Mouse (Mus musculus) forebrain, embryonic 10.5 days (tissue): ENCODE results near the gene Vdr. TPM values are rescaled to one million over a fixed set of nuclear protein-coding genes. Genes with fewer than 3 reads are reported as not detected.

ENCODE experiments used
- DNase-seq: peaks from one replicate; pipeline ENCODE4 v3.0.0-alpha.2; 2017; ENCODE audit warnings: low spot score; ENCODE audit errors: extremely low spot score
- H3K27ac ChIP-seq: fragments of 300-500 bp; sonication (generic); 2 replicates; pipeline ENCODE4 v1.5.1; 2016; ENCODE audit warnings: mild to moderate bottlenecking
- H3K27me3 ChIP-seq: fragments of 300-500 bp; sonication (generic); 2 replicates; pipeline ENCODE4 v1.6.1; 2016; ENCODE audit warnings: mild to moderate bottlenecking; ENCODE audit not compliant: poor library complexity, severe bottlenecking
- H3K36me3 ChIP-seq: fragments of 300-500 bp; sonication (generic); replicated peaks from 2 replicates; pipeline ENCODE4 v1.6.1; 2016; ENCODE audit warnings: mild to moderate bottlenecking, moderate library complexity
- H3K4me1 ChIP-seq: fragments of 300-500 bp; sonication (generic); 2 replicates; pipeline ENCODE4 v1.6.1; 2016
- H3K4me3 ChIP-seq: fragments of 300-500 bp; sonication (generic); 2 replicates; pipeline ENCODE4 v1.5.1; 2016; ENCODE audit warnings: mild to moderate bottlenecking, moderate library complexity
- H3K9me3 ChIP-seq: fragments of 300-500 bp; sonication (generic); 2 replicates; pipeline ENCODE4 v1.6.1; 2016; ENCODE audit warnings: mild to moderate bottlenecking, moderate library complexity
- WGBS: fragments of 180-500 bp; shearing (Covaris S2); methylation state at CpG from one replicate; pipeline ENCODE4 v1.1.7; 2016; 5-methylcytosine and 5-hydroxymethylcytosine counted together
- polyA plus RNA-seq: library from polyadenylated mRNA; unstranded; fragments of >200 nt; fragmentation: Nextera tagmentation; extraction: Ambion mirVana; gene quantifications from 2 replicates; pipeline ENCODE4 v1.2.1, GENCODE M21; 2016

Gene Vdr
- polyA plus RNA-seq, 1 experiment from 2014 or later: 0.67 TPM

- Histone ChIP-seq H3K27me3 (no peaks in the 10 kb centered on the region), H3K27ac (0 out of 2 replicates have a peak overlapping the region, but pooled peaks have one; percentile 40), H3K36me3 (no peaks in the 10 kb centered on the region), H3K9me3 (no peaks in the 10 kb centered on the region), H3K4me3 (no peak overlapping the region), H3K4me1 (peaks cover 10% of the 10 kb centered on the region; the same call in 1 of the 2 replicates)
- no peak for DNase-seq
- 88% methylated on average over 12 of the region's 12 CpGs for WGBS
Observed at GRCm38 (mm10) chr15:97895847-97896246, 14.6 kb downstream of the Vdr start.

- H3K4me3 ChIP-seq: no peak overlapping the region
- H3K9me3 ChIP-seq: no peaks in the 10 kb centered on the region
- no peaks in the 10 kb centered on the region for H3K27me3 ChIP-seq
- 0 out of 2 replicates have a peak, but pooled peaks cover 11% of the 10 kb centered on the region for H3K4me1 ChIP-seq
- 77% methylated on average over 8 of the region's 8 CpGs for WGBS
- no peak overlapping the region for H3K27ac ChIP-seq
- no peaks in the 10 kb centered on the region for H3K36me3 ChIP-seq
- DNase-seq: no peak
Observed at GRCm38 (mm10) chr15:97892506-97892905, 17.9 kb downstream of the Vdr start.

- Histone ChIP-seq H3K27ac (no peak overlapping the region), H3K4me3 (no peak overlapping the region), H3K36me3 (no peaks in the 10 kb centered on the region), H3K9me3 (no peaks in the 10 kb centered on the region), H3K4me1 (0 out of 2 replicates have a peak, but pooled peaks cover 6% of the 10 kb centered on the region), H3K27me3 (no peaks in the 10 kb centered on the region)
- DNase-seq: no peak
- WGBS: 94% methylated on average over 10 of the region's 10 CpGs
Observed at GRCm38 (mm10) chr15:97890450-97890849, 20.0 kb downstream of the Vdr start.

GRCm38 (mm10) chr15:97890017-97890416, 20.4 kb downstream of the Vdr start:
- H3K27ac ChIP-seq: no peak overlapping the region
- no peaks in the 10 kb centered on the region for H3K9me3 ChIP-seq
- no peak overlapping the region for H3K4me3 ChIP-seq
- no peak for DNase-seq
- H3K27me3 ChIP-seq: no peaks in the 10 kb centered on the region
- H3K36me3 ChIP-seq: no peaks in the 10 kb centered on the region
- 72% methylated on average over 11 of the region's 11 CpGs for WGBS
- H3K4me1 ChIP-seq: 0 out of 2 replicates have a peak, but pooled peaks cover 6% of the 10 kb centered on the region

- Histone ChIP-seq H3K36me3 (no peaks in the 10 kb centered on the region), H3K4me1 (0 out of 2 replicates have a peak, but pooled peaks cover 6% of the 10 kb centered on the region), H3K27ac (no peak overlapping the region), H3K27me3 (no peaks in the 10 kb centered on the region), H3K4me3 (no peak overlapping the region), H3K9me3 (no peaks in the 10 kb centered on the region)
- 85% methylated on average over 10 of the region's 10 CpGs for WGBS
- DNase-seq: no peak
Observed at GRCm38 (mm10) chr15:97887541-97888016, 22.9 kb downstream of the Vdr start.

- DNase-seq: no peak
- Histone ChIP-seq H3K4me3 (no peak overlapping the region), H3K4me1 (no peaks in the 10 kb centered on the region), H3K9me3 (no peaks in the 10 kb centered on the region), H3K27me3 (no peaks in the 10 kb centered on the region), H3K27ac (no peak overlapping the region), H3K36me3 (no peaks in the 10 kb centered on the region)
- 93% methylated on average over 8 of the region's 8 CpGs for whole genome bisulfite sequencing
Observed at GRCm38 (mm10) chr15:97881423-97881822, 29.0 kb downstream of the Vdr start.

GRCm38 (mm10) chr15:97880441-97880840, 30.0 kb downstream of the Vdr start:
- DNase-seq: no peak
- Histone ChIP-seq H3K27me3 (no peaks in the 10 kb centered on the region), H3K4me3 (no peak overlapping the region), H3K4me1 (no peaks in the 10 kb centered on the region), H3K9me3 (no peaks in the 10 kb centered on the region), H3K36me3 (no peaks in the 10 kb centered on the region), H3K27ac (no peak overlapping the region)
- WGBS: 87% methylated on average over 9 of the region's 9 CpGs

GRCm38 (mm10) chr15:97878696-97879328, 31.6 kb downstream of the Vdr start:
- H3K4me1 ChIP-seq: no peaks in the 10 kb centered on the region
- 76% methylated on average over 7 of the region's 7 CpGs for WGBS
- H3K27me3 ChIP-seq: no peaks in the 10 kb centered on the region
- no peak for DNase-seq
- H3K27ac ChIP-seq: no peak overlapping the region
- H3K4me3 ChIP-seq: no peak overlapping the region
- H3K36me3 ChIP-seq: no peaks in the 10 kb centered on the region
- H3K9me3 ChIP-seq: no peaks in the 10 kb centered on the region

- no peaks in the 10 kb centered on the region for H3K27me3 ChIP-seq
- H3K4me1 ChIP-seq: no peaks in the 10 kb centered on the region
- H3K4me3 ChIP-seq: no peak overlapping the region
- H3K36me3 ChIP-seq: no peaks in the 10 kb centered on the region
- no peak for DNase-seq
- WGBS: 91% methylated on average over 8 of the region's 8 CpGs
- H3K27ac ChIP-seq: no peak overlapping the region
- no peaks in the 10 kb centered on the region for H3K9me3 ChIP-seq
Observed at GRCm38 (mm10) chr15:97875784-97876183, 34.6 kb downstream of the Vdr start.

GRCm38 (mm10) chr15:97873717-97874116, 36.7 kb downstream of the Vdr start:
- 85% methylated on average over 9 of the region's 9 CpGs for WGBS
- no peak for DNase-seq

GRCm38 (mm10) chr15:97872161-97872560, 38.3 kb downstream of the Vdr start:
- Histone ChIP-seq H3K4me3 (no peak overlapping the region), H3K9me3 (peaks cover 4% of the 10 kb centered on the region; the same call in 1 of the 2 replicates), H3K36me3 (no peaks in the 10 kb centered on the region), H3K27ac (no peak overlapping the region), H3K27me3 (no peaks in the 10 kb centered on the region), H3K4me1 (no peaks in the 10 kb centered on the region)
- 94% methylated on average over 8 of the region's 8 CpGs for WGBS
- DNase-seq: no peak

More at GRCm38 (mm10) chr15:97873717-97874116, 36.7 kb downstream of the Vdr start:
- Histone ChIP-seq H3K27me3 (no peaks in the 10 kb centered on the region), H3K36me3 (no peaks in the 10 kb centered on the region), H3K27ac (no peak overlapping the region), H3K9me3 (no peaks in the 10 kb centered on the region), H3K4me3 (no peak overlapping the region), H3K4me1 (no peaks in the 10 kb centered on the region)

- WGBS: 87% methylated on average over 19 of the region's 19 CpGs
- DNase-seq: no peak
- H3K27ac ChIP-seq: no peak overlapping the region
Observed at GRCm38 (mm10) chr15:97871055-97872030, 39.1 kb downstream of the Vdr start.

More at GRCm38 (mm10) chr15:97871055-97872030, 39.1 kb downstream of the Vdr start:
- Histone ChIP-seq H3K4me3 (no peak overlapping the region), H3K4me1 (no peaks in the 10 kb centered on the region), H3K27me3 (no peaks in the 10 kb centered on the region), H3K36me3 (no peaks in the 10 kb centered on the region), H3K9me3 (peaks cover 13% of the 10 kb centered on the region; the same call in 1 of the 2 replicates)
